In genomic region chr1:193876540-193876939, GRCm38 (mm10) we compare ENCODE assay signal across 18 mouse cellular contexts.
"Had no signal": no experiment of that assay in that cellular context is flagged by ENCODE, and none has a peak within 500 bp of the region (broad histone marks: within the 10 kb centered on the region; RNA-seq: fewer than 3 reads in every experiment).

No protein-coding gene starts in this region.

- H3K9ac ChIP-seq: kidney, embryonic 15.5 days; limb, embryonic 12.5 days; limb, embryonic 15.5 days; liver, embryonic 14.5 days; liver, postnatal 0 days; lung, embryonic 14.5 days; midbrain, embryonic 15.5 days; neural tube, embryonic 12.5 days; neural tube, embryonic 15.5 days had no signal

- H3K27ac ChIP-seq: kidney, embryonic 15.5 days; limb, embryonic 12.5 days; limb, embryonic 15.5 days; liver, embryonic 14.5 days; midbrain, embryonic 15.5 days; neural tube, embryonic 12.5 days; neural tube, embryonic 15.5 days had no signal

- ATAC-seq: liver, postnatal 0 days; midbrain, embryonic 15.5 days had no signal

- H3K4me3 ChIP-seq: kidney, embryonic 15.5 days; limb, embryonic 12.5 days; limb, embryonic 15.5 days; midbrain, embryonic 15.5 days; neural tube, embryonic 12.5 days; neural tube, embryonic 15.5 days had no signal

- DNase-seq: kidney, postnatal 10 days; kidney, postnatal 36 days; left cerebral cortex, postnatal 4 days; liver, postnatal 0 days; right cerebral cortex, adult 18-20 months; right cerebral cortex, postnatal 14 days; right cerebral cortex, postnatal 4 days; thymus, postnatal 25 days had no signal

- H3K9me3 ChIP-seq: kidney, embryonic 15.5 days; limb, embryonic 12.5 days; limb, embryonic 15.5 days; midbrain, embryonic 15.5 days; neural tube, embryonic 12.5 days; neural tube, embryonic 15.5 days had no signal

- H3K27me3 ChIP-seq: kidney, embryonic 15.5 days; limb, embryonic 12.5 days; limb, embryonic 15.5 days; midbrain, embryonic 15.5 days; neural tube, embryonic 12.5 days; neural tube, embryonic 15.5 days had no signal

- H3K4me1 ChIP-seq: kidney, embryonic 15.5 days; limb, embryonic 12.5 days; limb, embryonic 15.5 days; midbrain, embryonic 15.5 days; neural tube, embryonic 12.5 days; neural tube, embryonic 15.5 days had no signal

- H3K36me3 ChIP-seq: kidney, embryonic 15.5 days; limb, embryonic 12.5 days; limb, embryonic 15.5 days; midbrain, embryonic 15.5 days; neural tube, embryonic 12.5 days; neural tube, embryonic 15.5 days had no signal

- H3K4me2 ChIP-seq: kidney, embryonic 15.5 days; limb, embryonic 12.5 days; limb, embryonic 15.5 days; liver, embryonic 11.5 days; lung, embryonic 14.5 days; midbrain, embryonic 11.5 days; midbrain, embryonic 15.5 days; neural tube, embryonic 12.5 days; neural tube, embryonic 15.5 days had no signal
